Mouse (Mus musculus) hindbrain, embryonic 14.5 days (tissue): Measurements from ENCODE around the gene Ppp2r5d. TPM values are rescaled to one million over a fixed set of nuclear protein-coding genes. Genes with fewer than 3 reads are reported as not detected.

Source experiments
- ATAC-seq: fragments of 200-750 bp; cut with Nextera tagmentation; 2 replicates; pipeline ENCODE4 v1.8.0; 2017; ENCODE audit warnings: moderate number of reproducible peaks, mild to moderate bottlenecking, moderate TSS enrichment, moderate library complexity; ENCODE audit not compliant: low FRiP score
- DNase-seq: peaks from one replicate; pipeline ENCODE4 v3.0.0-alpha.2; 2015; ENCODE audit warnings: low spot score
- H3K27ac ChIP-seq: fragments of 300-500 bp; sonication (generic); 2 replicates; pipeline ENCODE4 v1.5.1; 2014; ENCODE audit warnings: mild to moderate bottlenecking, moderate library complexity
- H3K27me3 ChIP-seq: fragments of 300-500 bp; sonication (generic); 2 replicates; pipeline ENCODE4 v1.6.1; 2014; ENCODE audit warnings: mild to moderate bottlenecking, low read length, mixed read lengths; ENCODE audit not compliant: control insufficient read depth, insufficient read depth
- H3K36me3 ChIP-seq: fragments of 300-500 bp; sonication (generic); replicated peaks from 2 replicates; pipeline ENCODE4 v1.6.1; 2014; ENCODE audit not compliant: control insufficient read depth, insufficient read depth
- H3K4me1 ChIP-seq: fragments of 300-500 bp; sonication (generic); replicated peaks from 2 replicates; pipeline ENCODE4 v1.6.1; 2014; ENCODE audit warnings: antibody characterized with exemption, low read length, mixed read lengths; ENCODE audit not compliant: control insufficient read depth, insufficient read depth
- H3K4me2 ChIP-seq: fragments of 300-500 bp; sonication (generic); replicated peaks from 2 replicates; pipeline ENCODE4 v1.6.1; 2014; ENCODE audit warnings: mild to moderate bottlenecking, moderate library complexity
- H3K4me3 ChIP-seq: fragments of 300-500 bp; sonication (generic); replicated peaks from 2 replicates; pipeline ENCODE4 v1.5.1; 2014; ENCODE audit warnings: mild to moderate bottlenecking, low read length
- H3K9ac ChIP-seq: fragments of 300-500 bp; sonication (generic); 2 replicates; pipeline ENCODE4 v1.6.1; 2014
- H3K9me3 ChIP-seq: fragments of 300-500 bp; sonication (generic); 2 replicates; pipeline ENCODE4 v1.6.1; 2016; ENCODE audit warnings: low read length; ENCODE audit not compliant: control insufficient read depth
- WGBS: fragments of 180-500 bp; shearing (Covaris S2); extraction: QIAGEN DNeasy Blood & Tissue Kit; methylation state at CpG from one replicate; pipeline ENCODE4 v1.1.7; 2014; 5-methylcytosine and 5-hydroxymethylcytosine counted together
- polyA plus RNA-seq: library from polyadenylated mRNA; unstranded; fragments of >200 nt; fragmentation: Nextera tagmentation; extraction: Ambion mirVana; gene quantifications from 2 replicates; pipeline ENCODE4 v1.2.1, GENCODE M21; 2014

Ppp2r5d gene
- polyA plus RNA-seq, 1 experiment from 2014 or later, result 78.2 TPM

DNA sequence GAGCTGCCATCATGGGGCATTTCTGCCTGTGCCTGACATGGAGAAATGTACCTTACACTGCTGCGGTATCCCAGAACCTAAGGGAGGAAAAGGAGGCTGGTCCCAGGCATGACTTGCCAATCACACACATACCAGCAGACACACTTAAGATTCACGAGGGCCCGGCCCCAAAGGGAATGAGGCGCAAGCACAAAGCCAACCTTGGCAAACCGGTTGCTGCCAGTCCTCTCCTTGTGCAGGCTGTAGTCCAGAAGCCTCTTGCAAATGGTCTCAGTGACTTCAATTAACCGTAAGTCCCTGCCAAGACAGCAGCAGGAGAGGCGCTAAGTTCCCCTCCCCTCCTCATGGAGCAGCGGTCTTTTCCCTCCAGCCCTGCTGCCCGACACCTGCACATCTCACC, 38.1 kb upstream of the Ppp2r5d start:
- Histone ChIP-seq H3K36me3 (peaks cover 49% of the 10 kb centered on the region), H3K27ac (no peak overlapping the region), H3K4me3 (no peak overlapping the region), H3K27me3 (no peaks in the 10 kb centered on the region), H3K4me2 (no peak overlapping the region), H3K4me1 (no peaks in the 10 kb centered on the region), H3K9ac (no peak overlapping the region), H3K9me3 (no peaks in the 10 kb centered on the region)
- ATAC-seq, result no peak
- DNase-seq, result no peak
- WGBS, result 92% methylated on average over 9 of the region's 9 CpGs

DNA sequence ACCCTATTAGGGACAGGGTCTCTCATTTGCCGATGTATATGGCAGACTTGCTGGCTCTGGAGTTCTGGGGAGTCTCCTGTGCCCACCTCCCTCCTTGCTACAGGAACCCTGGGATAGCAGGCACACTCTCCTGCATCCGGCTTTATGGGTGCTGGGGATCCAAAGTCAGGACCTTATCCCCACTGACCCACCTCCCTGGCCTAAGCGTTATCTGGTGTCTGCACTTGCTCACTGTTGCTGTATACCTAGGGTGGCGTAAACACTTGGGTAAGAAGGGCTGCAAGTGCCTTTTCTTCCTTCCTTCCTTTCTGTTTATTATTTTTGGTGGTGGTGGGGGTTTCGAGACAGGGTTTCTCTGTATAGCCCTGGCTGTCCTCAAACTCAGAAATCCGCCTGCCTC, 36.4 kb upstream of the Ppp2r5d start:
- H3K4me1 ChIP-seq, result no peaks in the 10 kb centered on the region
- H3K9me3 ChIP-seq, result no peaks in the 10 kb centered on the region
- no peak for DNase-seq
- WGBS, result 96% methylated on average over 6 of the region's 6 CpGs
- no peak for ATAC-seq
- no peak overlapping the region for H3K4me2 ChIP-seq
- H3K4me3 ChIP-seq, result no peak overlapping the region
- H3K27me3 ChIP-seq, result no peaks in the 10 kb centered on the region
- peaks cover 42% of the 10 kb centered on the region for H3K36me3 ChIP-seq
- no peak overlapping the region for H3K9ac ChIP-seq
- no peak overlapping the region for H3K27ac ChIP-seq

DNA sequence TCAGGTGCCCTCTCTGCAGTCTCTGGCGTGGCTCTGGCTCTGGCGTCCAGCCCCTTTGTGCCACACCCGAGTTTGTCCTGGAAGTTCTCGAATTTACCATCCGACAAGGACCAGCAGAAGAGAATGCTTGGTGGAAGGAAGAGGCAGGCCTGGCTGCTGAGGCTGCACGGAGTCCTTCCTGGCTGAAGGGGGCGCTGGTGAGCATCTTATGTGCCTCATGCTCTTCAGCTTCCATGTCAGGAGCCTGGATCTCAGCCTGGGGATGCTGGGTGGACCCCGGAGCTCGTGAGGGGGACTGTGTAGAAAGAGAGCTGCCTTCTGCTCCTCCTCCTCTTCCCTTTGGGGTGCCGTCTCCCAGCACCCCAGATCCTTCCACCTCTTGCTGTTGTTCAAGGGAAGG, 31.2 kb upstream of the Ppp2r5d start:
- Histone ChIP-seq H3K36me3 (peaks cover 23% of the 10 kb centered on the region; the same call in 1 of the 2 replicates), H3K4me2 (no peak overlapping the region), H3K27ac (no peak overlapping the region), H3K4me3 (no peak overlapping the region), H3K4me1 (no peaks in the 10 kb centered on the region), H3K9ac (no peak overlapping the region), H3K27me3 (no peaks in the 10 kb centered on the region), H3K9me3 (no peaks in the 10 kb centered on the region)
- WGBS, result 60% methylated on average over 10 of the region's 10 CpGs
- ATAC-seq, result no peak
- DNase-seq, result no peak

DNA sequence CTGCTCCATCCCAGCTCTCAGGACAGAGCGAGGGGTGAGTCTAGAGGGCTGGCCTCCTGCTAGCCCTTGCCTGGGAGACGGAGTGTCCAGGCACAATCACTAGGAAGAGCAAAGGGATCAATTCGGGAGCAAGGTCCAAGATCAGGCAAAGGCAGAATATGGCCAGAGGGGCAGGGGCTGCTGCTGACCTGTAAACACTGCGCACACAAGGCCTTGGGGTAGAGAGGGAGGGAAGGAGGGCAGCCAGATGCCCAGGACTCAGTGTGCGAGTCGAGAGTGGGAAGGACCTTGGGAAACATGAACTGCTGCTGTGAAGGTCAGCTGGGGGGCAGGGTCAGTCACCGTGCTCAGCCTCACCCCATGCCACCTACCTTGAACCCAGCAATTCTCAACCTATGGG, 30.4 kb upstream of the Ppp2r5d start:
- H3K4me1 ChIP-seq, result no peaks in the 10 kb centered on the region
- H3K27me3 ChIP-seq, result no peaks in the 10 kb centered on the region
- DNase-seq (no peak), ATAC-seq (no peak)
- no peak overlapping the region for H3K27ac ChIP-seq
- no peak overlapping the region for H3K4me2 ChIP-seq
- WGBS, result 92% methylated on average over 7 of the region's 7 CpGs
- H3K4me3 ChIP-seq, result no peak overlapping the region
- H3K9ac ChIP-seq, result no peak overlapping the region
- H3K36me3 ChIP-seq, result peaks cover 21% of the 10 kb centered on the region; the same call in 1 of the 2 replicates
- H3K9me3 ChIP-seq, result no peaks in the 10 kb centered on the region

DNA sequence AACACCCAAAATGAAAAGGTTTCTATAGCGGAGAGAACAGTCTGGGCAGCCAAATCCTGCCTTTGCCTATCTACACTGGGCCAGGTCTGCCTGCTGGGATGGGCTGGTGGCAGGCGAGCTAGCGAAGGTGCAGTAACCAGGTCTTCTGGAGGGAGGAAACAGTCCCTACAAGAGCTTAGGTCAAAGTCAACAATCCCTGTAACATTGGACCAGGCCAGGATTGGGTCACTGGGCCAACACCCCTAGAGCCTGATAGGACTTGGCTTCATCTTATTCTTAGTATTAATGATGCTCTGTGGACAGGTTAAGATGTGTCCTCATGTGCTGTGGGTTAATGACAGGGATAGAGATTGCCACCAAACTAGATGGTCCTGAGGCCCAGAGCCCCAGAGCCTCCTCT, 29.1 kb upstream of the Ppp2r5d start:
- H3K4me2 ChIP-seq, result no peak overlapping the region
- H3K27me3 ChIP-seq, result 0 out of 2 replicates have a peak, but pooled peaks cover 5% of the 10 kb centered on the region
- DNase-seq, result no peak
- H3K4me1 ChIP-seq, result no peaks in the 10 kb centered on the region
- H3K9me3 ChIP-seq, result no peaks in the 10 kb centered on the region
- no peak overlapping the region for H3K4me3 ChIP-seq
- no peak for ATAC-seq
- no peak overlapping the region for H3K27ac ChIP-seq
- 94% methylated on average over 3 of the region's 3 CpGs for WGBS
- H3K9ac ChIP-seq, result no peak overlapping the region
- H3K36me3 ChIP-seq, result peaks cover 21% of the 10 kb centered on the region; the same call in 1 of the 2 replicates

DNA sequence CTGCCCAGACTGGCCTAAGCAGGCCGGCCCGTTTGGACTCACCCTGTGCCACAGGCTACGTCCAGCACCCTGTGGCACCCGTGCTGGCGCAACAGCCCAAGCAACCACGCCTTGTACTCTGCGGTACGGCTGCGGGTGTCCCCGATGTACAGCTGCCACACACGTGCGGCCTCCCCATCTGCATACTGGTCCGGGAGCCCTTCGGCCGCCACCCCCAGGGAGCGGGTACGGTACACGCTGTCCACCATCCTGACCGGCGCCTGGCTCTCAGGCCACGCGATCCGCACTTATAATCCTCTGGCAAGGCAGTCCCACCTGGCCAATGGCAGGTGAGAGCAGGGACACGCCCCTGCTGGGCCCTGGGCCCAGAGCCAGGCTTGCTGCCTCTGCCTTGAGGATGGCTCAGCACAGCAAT, 24.0 kb upstream of the Ppp2r5d start, which contains the start of gene Gnmt:
Gnmt (minus strand) TSS at position 265 of the 415 bp plus-strand sequence.
- DNase-seq (no peak), ATAC-seq (peak; percentile 26; the same call in 1 of the 2 replicates)
- H3K27me3 ChIP-seq, result 0 out of 2 replicates have a peak, but pooled peaks cover 5% of the 10 kb centered on the region
- H3K4me1 ChIP-seq, result no peaks in the 10 kb centered on the region
- no peak within 1 kb of the TSS for H3K4me3 ChIP-seq
- no peaks in the 10 kb centered on the region for H3K9me3 ChIP-seq
- WGBS, result 20% methylated on average over 24 of the region's 24 CpGs
- peaks cover 7% of the 10 kb centered on the region; the same call in 1 of the 2 replicates for H3K36me3 ChIP-seq
- H3K27ac ChIP-seq, result no peak within 1 kb of the TSS
- H3K4me2 ChIP-seq, result 0 out of 2 replicates have a peak within 1 kb of the TSS, but pooled peaks have one; percentile 7
- H3K9ac ChIP-seq, result 0 out of 2 replicates have a peak within 1 kb of the TSS, but pooled peaks have one; percentile 8

DNA sequence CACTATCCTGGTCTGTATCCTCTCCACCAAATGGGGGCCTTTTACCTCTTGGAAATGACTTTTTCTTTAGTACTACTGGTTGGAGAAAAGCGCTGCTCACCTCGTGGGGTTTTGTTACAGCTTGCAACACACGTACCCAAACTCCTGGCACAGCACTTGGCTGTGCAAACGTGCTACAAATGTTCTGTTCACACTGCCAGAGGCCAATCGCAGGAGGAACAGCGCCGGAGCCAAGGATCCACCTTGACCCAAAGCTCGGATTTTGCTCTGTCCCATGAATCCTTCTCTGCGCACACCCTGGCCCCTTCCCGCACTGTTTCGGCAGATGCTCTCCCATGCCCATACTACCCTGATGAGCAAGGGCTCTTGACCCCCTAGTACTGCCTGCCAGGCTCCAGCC, 23.6 kb upstream of the Ppp2r5d start:
- H3K4me3 ChIP-seq, result no peak overlapping the region
- ATAC-seq, result 0 out of 2 replicates have a peak, but pooled peaks have one; percentile 4
- H3K9me3 ChIP-seq, result no peaks in the 10 kb centered on the region
- no peak overlapping the region for H3K4me2 ChIP-seq
- H3K27ac ChIP-seq, result no peak overlapping the region
- H3K27me3 ChIP-seq, result 0 out of 2 replicates have a peak, but pooled peaks cover 5% of the 10 kb centered on the region
- WGBS, result 48% methylated on average over 11 of the region's 11 CpGs
- H3K36me3 ChIP-seq, result peaks cover 7% of the 10 kb centered on the region; the same call in 1 of the 2 replicates
- no peak overlapping the region for H3K9ac ChIP-seq
- H3K4me1 ChIP-seq, result no peaks in the 10 kb centered on the region
- no peak for DNase-seq

DNA sequence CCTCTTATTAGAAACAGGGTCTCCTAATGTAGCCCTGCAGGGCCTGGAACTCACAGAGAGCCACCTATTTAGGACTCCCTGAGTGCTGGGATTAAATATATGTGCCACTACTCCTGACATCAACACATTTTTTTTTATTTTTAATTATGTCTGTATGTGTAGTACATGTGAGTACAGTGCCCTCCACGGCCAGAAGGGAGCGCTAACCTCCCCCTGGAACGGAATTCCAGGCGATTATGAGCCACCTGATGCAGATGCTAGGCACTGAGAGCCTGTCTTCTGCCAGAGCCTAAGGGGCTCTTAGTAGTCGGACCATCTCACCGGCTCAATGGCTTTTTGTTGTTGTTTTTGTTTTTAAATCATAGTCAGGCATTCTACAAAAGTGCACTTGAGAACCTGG, 23.1 kb upstream of the Ppp2r5d start:
- no peak overlapping the region for H3K4me2 ChIP-seq
- H3K9ac ChIP-seq, result no peak overlapping the region
- H3K36me3 ChIP-seq, result peaks cover 12% of the 10 kb centered on the region
- H3K4me3 ChIP-seq, result no peak overlapping the region
- H3K9me3 ChIP-seq, result no peaks in the 10 kb centered on the region
- ATAC-seq, result no peak
- DNase-seq, result no peak
- no peak overlapping the region for H3K27ac ChIP-seq
- H3K4me1 ChIP-seq, result no peaks in the 10 kb centered on the region
- 0 out of 2 replicates have a peak, but pooled peaks cover 5% of the 10 kb centered on the region for H3K27me3 ChIP-seq
- WGBS, result 36% methylated on average over 6 of the region's 6 CpGs

DNA sequence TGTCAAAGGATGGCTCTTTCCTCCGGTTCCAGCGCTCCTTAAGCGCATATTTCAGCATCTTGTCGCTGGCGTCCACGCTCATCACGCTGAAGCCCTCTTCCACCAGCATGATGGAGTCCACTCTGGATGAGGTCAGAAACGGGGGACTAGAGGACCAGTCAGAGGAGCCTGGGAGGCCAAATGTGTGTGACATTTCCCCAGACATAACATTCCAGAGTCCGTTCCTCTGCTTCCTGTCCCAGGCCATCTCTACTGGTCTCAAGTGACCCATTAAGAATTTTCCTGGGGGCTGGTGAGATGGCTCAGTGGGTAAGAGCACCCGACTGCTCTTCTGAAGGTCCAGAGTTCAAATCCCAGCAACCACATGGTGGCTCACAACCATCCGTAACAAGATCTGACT, 22.4 kb upstream of the Ppp2r5d start:
- Histone ChIP-seq H3K27me3 (0 out of 2 replicates have a peak, but pooled peaks cover 5% of the 10 kb centered on the region), H3K4me3 (no peak overlapping the region), H3K27ac (no peak overlapping the region), H3K4me2 (no peak overlapping the region), H3K36me3 (peaks cover 16% of the 10 kb centered on the region), H3K9me3 (no peaks in the 10 kb centered on the region), H3K4me1 (no peaks in the 10 kb centered on the region), H3K9ac (no peak overlapping the region)
- 91% methylated on average over 11 of the region's 11 CpGs for WGBS
- ATAC-seq (no peak), DNase-seq (no peak)
